Comparison of ENCODE assay signal across 19 mouse cellular contexts in genomic region chr3:103724137-103724536, GRCm38 (mm10). TPM values are rescaled to one million over a fixed set of nuclear protein-coding genes. Genes with fewer than 3 reads are reported as not detected.
DNase-seq lines count a peak whose midpoint lies in the region; ATAC-seq and TF ChIP-seq lines count a peak whose summit lies in the region.
"Had no signal": no experiment of that assay in that cellular context is flagged by ENCODE, and none has a peak within 500 bp of the region (broad histone marks: within the 10 kb centered on the region; RNA-seq: fewer than 3 reads in every experiment).

No protein-coding gene starts in this region.

- no peak for ATAC-seq in hindbrain, postnatal 0 days
- ATAC-seq in liver, embryonic 14.5 days (ENCODE audit: insufficient read depth), result peak; percentile 79
- ATAC-seq: forebrain, embryonic 15.5 days had no signal

- DNase-seq in hindbrain, postnatal 0 days (ENCODE audit: low spot score), result no peak
- no peak for DNase-seq in hindbrain, embryonic 10.5 days (ENCODE audit: low spot score)
- DNase-seq in 416B (ENCODE audit: low read depth) (peak; percentile 14), MN1 (ENCODE audit: low spot score) (peak; percentile 27)
- peak in 2 of 3 experiments; percentile 17 to 24 for DNase-seq in liver, embryonic 14.5 days (ENCODE audit: low read depth in 3 of 3, low spot score in 3 of 3)
- no peak for DNase-seq in kidney, adult 2 months
- DNase-seq in left cerebral cortex, postnatal 36 days (ENCODE audit: low spot score in 2 of 2), result no peak
- DNase-seq: cerebellum, adult 18-20 months; gastrocnemius, postnatal 10 days; kidney, postnatal 10 days; layer of hippocampus, postnatal 36 days; retina, postnatal 1 day had no signal

- peak; percentile 17; the same call in 1 of the 2 replicates for TF ChIP-seq CTCF in hindbrain, postnatal 0 days (IDR thresholded peaks at IDR 0.05; ENCODE audit: low read depth)
- peak; percentile 66 for TF ChIP-seq CTCF in liver, embryonic 14.5 days (IDR thresholded peaks at IDR 0.05; ENCODE audit: low read depth)
- TF ChIP-seq CTCF in kidney, adult 2 months (conservative IDR thresholded peaks at IDR 0.05; ENCODE audit: insufficient read depth, insufficient read length, low read depth, low read length), result no peak

- H3K27me3 ChIP-seq in hindbrain, postnatal 0 days (ENCODE audit: insufficient read depth, low read length), result no peaks in the 10 kb centered on the region
- no peaks in the 10 kb centered on the region for H3K27me3 ChIP-seq in hindbrain, embryonic 10.5 days (ENCODE audit: insufficient read depth, poor library complexity, severe bottlenecking)
- H3K27me3 ChIP-seq in liver, embryonic 14.5 days (ENCODE audit: control insufficient read depth, insufficient read depth, low read length), result no peaks in the 10 kb centered on the region
- H3K27me3 ChIP-seq in kidney, adult 2 months (replicated peaks; ENCODE audit: control insufficient read depth, insufficient read depth, low read length), result no peaks in the 10 kb centered on the region; the same call in 1 of the 2 replicates
- H3K27me3 ChIP-seq: forebrain, embryonic 15.5 days; hindbrain, embryonic 15.5 days had no signal

- no peak overlapping the region for H3K9ac ChIP-seq in hindbrain, postnatal 0 days (replicated peaks; ENCODE audit: low read length)
- H3K9ac ChIP-seq in liver, embryonic 14.5 days (replicated peaks), result no peak overlapping the region
- H3K9ac ChIP-seq: forebrain, embryonic 15.5 days; hindbrain, embryonic 15.5 days had no signal

- no peak overlapping the region for H3K27ac ChIP-seq in hindbrain, postnatal 0 days
- H3K27ac ChIP-seq in hindbrain, embryonic 10.5 days, result no peak overlapping the region
- H3K27ac ChIP-seq in liver, embryonic 14.5 days, result no peak overlapping the region
- H3K27ac ChIP-seq in kidney, adult 2 months (ENCODE audit: insufficient read depth, low read depth, low read length), result no peak overlapping the region
- H3K27ac ChIP-seq: forebrain, embryonic 15.5 days; hindbrain, embryonic 15.5 days; macrophage had no signal

- no peak overlapping the region for H3K4me2 ChIP-seq in hindbrain, postnatal 0 days (ENCODE audit: low read depth, low read length)
- no peak overlapping the region for H3K4me2 ChIP-seq in liver, embryonic 14.5 days (ENCODE audit: low read depth)
- H3K4me2 ChIP-seq: forebrain, embryonic 15.5 days; hindbrain, embryonic 15.5 days had no signal

- H3K36me3 ChIP-seq in hindbrain, postnatal 0 days (ENCODE audit: insufficient read depth, low read length), result no peaks in the 10 kb centered on the region
- H3K36me3 ChIP-seq in hindbrain, embryonic 10.5 days, result no peaks in the 10 kb centered on the region
- H3K36me3 ChIP-seq in liver, embryonic 14.5 days (replicated peaks; ENCODE audit: control insufficient read depth, insufficient read depth, low read depth), result no peaks in the 10 kb centered on the region
- no peaks in the 10 kb centered on the region for H3K36me3 ChIP-seq in kidney, adult 2 months (ENCODE audit: control insufficient read depth, insufficient read depth, low read length)
- H3K36me3 ChIP-seq: forebrain, embryonic 15.5 days; hindbrain, embryonic 15.5 days had no signal

- 50% methylated on average over 3 of the region's 3 CpGs for WGBS in hindbrain, postnatal 0 days
- 75% methylated on average over 3 of the region's 3 CpGs for WGBS in hindbrain, embryonic 10.5 days
- 22% methylated on average over 3 of the region's 3 CpGs for WGBS in liver, embryonic 14.5 days (ENCODE audit: insufficient replicate concordance)
- WGBS in kidney, adult 2 months, result 40% methylated on average over 3 of the region's 3 CpGs

- peak; percentile 59 for TF ChIP-seq EP300 in liver, embryonic 14.5 days (IDR thresholded peaks at IDR 0.05; ENCODE audit: low read depth)

- H3K4me1 ChIP-seq in hindbrain, postnatal 0 days (ENCODE audit: insufficient read depth, low read length), result no peaks in the 10 kb centered on the region
- peaks cover 22% of the 10 kb centered on the region for H3K4me1 ChIP-seq in hindbrain, embryonic 10.5 days (replicated peaks)
- no peaks in the 10 kb centered on the region; a peak in 1 of 4 replicates for H3K4me1 ChIP-seq in liver, embryonic 14.5 days (replicated peaks; ENCODE audit: control insufficient read depth in 2 of 2, insufficient read depth in 2 of 2, low read length in 1 of 2)
- H3K4me1 ChIP-seq in kidney, adult 2 months (ENCODE audit: control insufficient read depth, insufficient read depth, low read length), result no peaks in the 10 kb centered on the region
- H3K4me1 ChIP-seq: forebrain, embryonic 15.5 days had no signal

- no peak overlapping the region for H3K4me3 ChIP-seq in hindbrain, postnatal 0 days (ENCODE audit: low read length)
- no peak overlapping the region for H3K4me3 ChIP-seq in hindbrain, embryonic 10.5 days
- no peak overlapping the region for H3K4me3 ChIP-seq in liver, embryonic 14.5 days (ENCODE audit: insufficient read depth in 1 of 2, low read depth in 2 of 2, low read length in 2 of 2)
- H3K4me3 ChIP-seq in kidney, adult 2 months (ENCODE audit: insufficient read depth, low read depth, low read length), result no peak overlapping the region
- H3K4me3 ChIP-seq: forebrain, embryonic 15.5 days; hindbrain, embryonic 15.5 days had no signal

- TF ChIP-seq POLR2A in kidney, adult 2 months (IDR thresholded peaks at IDR 0.05; ENCODE audit: low read depth, low read length), result no peak

- no peaks in the 10 kb centered on the region for H3K9me3 ChIP-seq in hindbrain, postnatal 0 days (ENCODE audit: low read length)
- no peaks in the 10 kb centered on the region for H3K9me3 ChIP-seq in hindbrain, embryonic 10.5 days
- H3K9me3 ChIP-seq in liver, embryonic 14.5 days (ENCODE audit: control insufficient read depth, low read length), result no peaks in the 10 kb centered on the region
- H3K9me3 ChIP-seq: forebrain, embryonic 15.5 days; hindbrain, embryonic 15.5 days had no signal

- intact Hi-C loops in left cerebral cortex, postnatal 36 days (cut with DNase I), result no loop called here

RNA-seq across cellular contexts. Expression of gene Olfml3, which starts 13.7 kb away (rescaled TPM):
- total RNA-seq in hindbrain, postnatal 0 days (2014; rRNA removed), result 7.7 and 10.8 TPM in 2 replicates
- polyA plus RNA-seq in hindbrain, postnatal 0 days (2015; fragmentation: Nextera tagmentation; extraction: Ambion mirVana), result 7.8 and 10.1 TPM in 2 replicates
- polyA plus RNA-seq in hindbrain, embryonic 10.5 days (2016; fragmentation: Nextera tagmentation; extraction: Ambion mirVana), result 10.6 and 11.5 TPM in 2 replicates
- polyA plus RNA-seq in liver, embryonic 14.5 days (2012; rRNA removed), result 1.2 and 1.3 TPM in 2 replicates
- polyA plus RNA-seq in liver, embryonic 14.5 days (2014; fragmentation: Nextera tagmentation; extraction: Ambion mirVana), result 1.7 and 2.0 TPM in 2 replicates
- 30.0 and 31.7 TPM in 2 replicates for polyA plus RNA-seq in kidney, adult 2 months (2012; rRNA removed)
- total RNA-seq in left cerebral cortex, postnatal 36 days (2021), result 10 to 100 TPM; 12.7 to 13.3 TPM

RNA-seq across cellular contexts. Expression of gene Gm10964, which starts 15.0 kb away (rescaled TPM):
- total RNA-seq in hindbrain, postnatal 0 days (2014; rRNA removed), result not detected in 2 replicates
- not detected in 2 replicates for polyA plus RNA-seq in hindbrain, postnatal 0 days (2015; fragmentation: Nextera tagmentation; extraction: Ambion mirVana)
- not detected in 2 replicates for polyA plus RNA-seq in hindbrain, embryonic 10.5 days (2016; fragmentation: Nextera tagmentation; extraction: Ambion mirVana)
- not detected in 2 replicates for polyA plus RNA-seq in liver, embryonic 14.5 days (2012; rRNA removed)
- polyA plus RNA-seq in liver, embryonic 14.5 days (2014; fragmentation: Nextera tagmentation; extraction: Ambion mirVana), result not detected in 2 replicates
- not detected in 2 replicates for polyA plus RNA-seq in kidney, adult 2 months (2012; rRNA removed)
- not detected for total RNA-seq in left cerebral cortex, postnatal 36 days (2021)
- total RNA-seq: gastrocnemius, postnatal 10 days; layer of hippocampus, postnatal 36 days had no signal
- polyA plus RNA-seq: forebrain, embryonic 15.5 days; heart, embryonic 14.5 days; hindbrain, embryonic 15.5 days; limb, embryonic 11.5 days; macrophage; neural tube, embryonic 14.5 days; urinary bladder, adult 2 months had no signal

Comparison
In these comparisons a context has a peak if more than half of its experiments do, and no peak if none do; other contexts are left out.
1. DNase-seq: peak in 416B (single experiment), MN1 (single experiment) and liver, embryonic 14.5 days (2 of 3); none in hindbrain, postnatal 0 days (single experiment), hindbrain, embryonic 10.5 days (single experiment), kidney, adult 2 months (single experiment) and left cerebral cortex, postnatal 36 days (0 of 2).